Mouse (Mus musculus) cerebellum, adult 2 months (tissue): Measurements from ENCODE around the gene Sik1.

ENCODE experiments used
- CTCF ChIP-seq: fragments of 200-500 bp; IDR thresholded peaks from 2 replicates; pipeline ENCODE4 v1.5.1; 2011; ENCODE audit warnings: low read depth, mild to moderate bottlenecking, control low read depth, low read length, moderate library complexity, borderline replicate concordance; ENCODE audit not compliant: insufficient read depth
- POLR2A ChIP-seq: fragments of 200-500 bp; IDR thresholded peaks from 2 replicates; pipeline ENCODE4 v1.6.1; 2011; ENCODE audit warnings: low read length, control low read depth, borderline replicate concordance; ENCODE audit not compliant: insufficient read depth

DNA sequence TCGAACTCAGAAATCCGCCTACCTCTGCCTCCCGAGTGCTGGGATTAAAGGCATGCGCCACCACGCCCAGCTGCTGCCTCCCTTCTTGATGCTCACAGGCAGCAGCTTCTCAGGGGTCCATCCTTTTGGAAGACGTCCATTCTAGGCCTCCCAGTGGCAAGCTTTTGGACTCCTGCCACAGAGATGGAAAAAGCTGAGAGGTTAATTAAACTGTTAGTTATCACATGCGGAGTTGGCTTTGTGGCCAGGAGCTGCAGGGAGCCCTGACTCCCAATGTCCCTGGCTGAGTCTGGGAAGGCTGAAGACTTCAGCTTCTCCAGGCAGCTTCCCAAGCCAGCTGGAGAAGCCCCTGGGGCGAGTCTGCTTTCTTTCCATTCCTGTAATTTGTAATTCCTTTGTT, 49.6 kb downstream of the Sik1 start:
- TF ChIP-seq CTCF (no peak), POLR2A (no peak)
